Mouse (Mus musculus): ENCODE results near the gene Nktr.

Nktr gene

DNA sequence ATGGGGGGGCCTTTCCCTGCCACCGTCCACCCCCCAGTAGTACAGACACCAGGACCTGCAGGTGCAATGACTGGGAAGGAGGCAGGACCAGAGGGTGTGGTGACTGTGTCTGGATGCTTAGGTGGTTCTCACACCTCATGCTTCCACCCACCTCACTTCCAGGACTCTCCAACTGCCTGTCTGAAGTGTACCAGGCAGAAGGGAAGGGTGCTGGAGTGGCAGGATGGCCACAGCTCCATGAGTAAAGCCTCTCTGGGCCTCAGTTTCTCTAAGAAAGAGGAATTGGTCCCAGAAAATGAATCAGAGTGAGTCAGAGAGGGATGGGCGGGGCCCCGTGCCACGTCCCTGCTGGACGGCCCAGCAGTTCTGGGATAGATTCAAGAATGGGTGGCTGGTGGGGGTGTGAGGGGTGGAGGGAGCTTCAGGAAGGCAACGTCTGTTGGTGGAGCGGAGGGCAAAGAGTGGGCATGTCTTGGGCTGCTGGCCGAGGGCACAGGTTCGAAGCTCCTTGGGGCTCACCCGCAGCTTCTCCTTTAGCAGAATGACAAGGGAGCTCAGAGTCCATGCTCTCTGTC lies 42.2 kb downstream of the Nktr start:
- peak; percentile 49 to 60 for DNase-seq (ENCODE audit: low spot score in 2 of 2)

- DNase-seq (ENCODE audit: low spot score in 2 of 2), result peak; percentile 18 to 53
These were observed 42.8 kb downstream of the Nktr start for GRCm38 (mm10) chr9:121761787-121762186.

- DNase-seq (ENCODE audit: low spot score in 2 of 2), result peak in 1 of 2 experiments; percentile 21
These were observed 43.3 kb downstream of the Nktr start for GRCm38 (mm10) chr9:121762248-121762647.

GRCm38 (mm10) chr9:121762761-121763160 lies 43.8 kb downstream of the Nktr start:
- peak; percentile 18 to 57 for DNase-seq (ENCODE audit: low spot score in 2 of 2)

GRCm38 (mm10) chr9:121763716-121764115 lies 44.7 kb downstream of the Nktr start:
- peak in 1 of 2 experiments; percentile 37 for DNase-seq (ENCODE audit: low spot score in 2 of 2)

- peak in 1 of 2 experiments; percentile 17 for DNase-seq (ENCODE audit: low spot score in 2 of 2)
These were observed 46.3 kb downstream of the Nktr start for GRCm38 (mm10) chr9:121765166-121765855.

DNA sequence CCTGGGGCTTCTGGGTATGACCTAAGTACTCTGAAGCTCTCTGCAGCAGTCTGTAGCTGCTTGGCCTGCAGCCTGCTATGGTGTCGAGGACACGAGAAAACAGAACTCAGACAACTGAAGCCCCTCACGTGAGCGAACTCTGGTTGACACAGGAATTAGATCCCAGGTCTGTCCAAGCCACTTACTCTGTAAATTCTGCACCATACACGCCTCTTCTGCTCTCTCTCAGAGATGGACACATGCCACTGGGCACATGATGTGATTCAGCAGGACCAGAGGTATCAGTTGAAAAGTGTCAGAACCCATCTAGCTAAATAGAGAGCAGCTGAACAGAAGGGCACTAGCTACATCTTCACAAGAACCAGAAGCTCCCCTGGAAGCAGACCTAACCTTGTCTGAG lies 53.4 kb downstream of the Nktr start:
- no peak for DNase-seq (ENCODE audit: low spot score in 2 of 2)

DNA sequence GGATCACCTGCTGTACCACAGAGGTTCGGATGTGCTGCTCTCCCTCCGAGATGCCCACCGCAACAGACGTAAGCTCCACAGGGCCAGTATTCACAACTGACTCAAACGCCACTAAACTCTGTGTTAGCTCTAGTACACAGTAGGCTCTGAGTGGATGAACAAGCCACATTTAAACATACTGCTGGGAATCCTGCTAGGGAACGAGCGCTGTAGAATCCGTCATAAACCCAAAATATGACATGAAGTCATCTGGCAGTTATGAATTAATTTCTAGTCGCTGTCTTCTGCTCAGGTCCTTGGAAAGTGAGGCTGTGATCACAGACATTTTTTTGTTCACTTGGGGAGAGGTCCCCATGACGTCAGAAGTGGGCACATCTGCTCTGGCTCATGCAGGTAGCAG lies 57.0 kb downstream of the Nktr start:
- DNase-seq (ENCODE audit: low spot score in 2 of 2), result no peak

- DNase-seq (ENCODE audit: low spot score in 2 of 2), result no peak
These were observed 57.5 kb downstream of the Nktr start for GRCm38 (mm10) chr9:121776511-121776910.

- DNase-seq (ENCODE audit: low spot score in 2 of 2), result no peak
These were observed 58.6 kb downstream of the Nktr start, which contains the start of gene Klhl40 for GRCm38 (mm10) chr9:121777484-121778065. Gene Klhl40 (plus strand): TSS chr9:121777607.

DNA sequence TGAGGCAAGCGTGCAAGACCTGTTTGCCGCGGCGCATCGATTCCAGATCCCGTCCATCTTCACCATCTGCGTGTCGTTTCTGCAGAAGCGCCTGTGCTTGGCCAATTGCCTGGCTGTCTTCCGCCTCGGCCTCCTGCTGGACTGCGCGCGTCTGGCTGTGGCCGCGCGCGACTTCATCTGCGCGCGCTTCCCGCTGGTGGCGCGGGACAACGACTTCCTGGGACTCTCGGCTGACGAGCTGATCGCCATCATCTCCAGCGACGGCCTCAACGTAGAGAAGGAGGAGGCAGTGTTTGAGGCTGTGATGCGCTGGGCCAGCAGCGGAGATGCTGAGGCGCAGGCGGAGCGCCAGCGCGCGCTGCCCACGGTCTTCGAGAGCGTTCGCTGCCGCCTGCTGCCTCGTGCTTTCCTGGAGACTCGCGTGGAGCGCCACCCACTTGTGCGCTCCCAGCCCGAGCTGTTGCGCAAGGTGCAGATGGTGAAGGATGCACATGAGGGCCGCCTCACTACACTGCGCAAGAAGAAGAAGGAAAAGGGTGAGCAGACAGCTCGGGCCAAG lies 59.2 kb downstream of the Nktr start:
- DNase-seq (ENCODE audit: low spot score in 2 of 2), result no peak

DNA sequence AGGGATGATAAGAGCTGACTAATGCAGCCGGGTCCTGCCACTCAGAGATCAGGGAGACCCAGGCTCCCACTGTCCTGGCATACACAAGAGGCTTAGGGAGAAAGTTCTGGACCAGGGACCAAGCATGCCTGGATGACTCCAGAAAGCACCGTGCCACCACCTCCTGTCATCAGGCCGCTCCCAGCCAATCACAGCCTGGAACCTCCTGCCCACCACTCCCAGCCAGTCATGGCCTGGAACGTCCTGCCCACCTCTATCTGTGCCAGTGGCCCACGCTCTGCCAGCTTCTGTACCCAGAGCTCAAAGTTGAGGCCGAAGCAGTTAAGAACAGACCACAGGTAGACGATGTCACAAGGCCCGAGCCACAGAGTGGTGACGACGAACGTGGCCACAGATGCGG lies 65.8 kb downstream of the Nktr start:
- no peak for DNase-seq (ENCODE audit: low spot score in 2 of 2)

DNA sequence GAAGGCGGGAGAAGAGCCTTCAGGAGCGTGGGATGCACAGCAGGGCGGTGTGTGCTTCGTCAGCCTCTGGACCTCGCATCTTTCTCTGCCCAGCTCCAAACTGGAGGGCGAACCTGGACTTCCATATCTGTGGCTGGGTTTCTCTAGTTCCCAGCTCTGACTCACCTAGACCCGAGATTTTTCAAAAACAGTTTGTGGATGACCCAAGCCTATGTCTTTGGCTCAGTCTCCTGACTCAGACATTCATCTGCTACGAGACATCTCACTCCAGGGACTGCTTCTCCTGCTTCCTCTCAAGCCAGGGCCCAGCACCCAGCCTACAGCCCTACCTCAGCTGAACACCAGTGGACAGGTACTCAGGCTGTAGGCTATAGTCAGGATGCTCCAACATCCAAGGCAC lies 66.3 kb downstream of the Nktr start:
- no peak for DNase-seq (ENCODE audit: low spot score in 2 of 2)

GRCm38 (mm10) chr9:121786359-121786758 lies 67.4 kb downstream of the Nktr start:
- no peak for DNase-seq (ENCODE audit: low spot score in 2 of 2)

- peak; percentile 59 to 80 for DNase-seq (ENCODE audit: low spot score in 2 of 2)
These were observed 72.2 kb downstream of the Nktr start for GRCm38 (mm10) chr9:121791206-121791605.

DNA sequence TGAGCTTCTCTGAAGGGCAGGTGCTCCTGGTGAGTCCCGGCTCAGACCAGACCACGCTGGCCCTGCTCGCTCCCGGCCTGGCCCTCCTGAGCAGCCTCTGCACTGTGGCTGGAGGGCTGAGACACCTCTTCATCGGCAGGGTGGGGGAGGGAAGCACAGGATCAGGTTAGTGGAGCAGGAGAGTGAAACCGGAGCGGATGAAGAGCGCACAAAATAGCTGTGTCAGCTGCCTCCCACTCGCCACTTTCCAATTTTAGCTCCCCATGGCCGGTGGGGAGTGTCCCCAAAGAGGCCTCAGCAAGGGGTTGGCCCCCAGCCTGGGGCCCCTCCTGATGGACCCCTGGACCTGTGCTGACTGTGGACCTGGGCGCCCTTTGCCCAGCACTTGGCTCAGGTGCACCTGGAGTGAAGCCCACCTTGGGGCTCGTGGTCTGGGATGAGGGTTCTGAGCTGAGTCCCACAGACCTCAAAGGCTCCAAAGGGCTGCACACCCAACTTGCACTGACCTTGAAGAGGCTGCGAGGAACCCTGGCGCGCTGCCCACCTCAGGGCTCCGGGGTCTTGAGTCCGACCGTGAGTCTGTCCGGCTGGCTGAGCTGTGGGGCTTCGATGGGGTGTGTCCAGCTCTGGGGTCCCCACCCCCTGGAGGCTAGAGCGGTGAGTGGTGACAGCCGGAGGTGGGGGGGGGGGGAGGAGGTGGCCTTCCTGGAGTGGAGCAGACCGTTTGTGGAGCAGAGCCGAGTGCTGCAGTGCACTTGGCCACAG lies 73.0 kb downstream of the Nktr start, which contains the start of gene Hhatl:
Gene Hhatl, minus strand, starts transcription at position 751 of the 765 bp plus-strand sequence.
- no peak for DNase-seq (ENCODE audit: low spot score in 2 of 2)

- DNase-seq (ENCODE audit: low spot score in 2 of 2), result no peak
These were observed 76.1 kb downstream of the Nktr start for GRCm38 (mm10) chr9:121794972-121795539.

- DNase-seq (ENCODE audit: low spot score in 2 of 2), result no peak
These were observed 78.8 kb downstream of the Nktr start for GRCm38 (mm10) chr9:121797722-121798121.

- no peak for DNase-seq (ENCODE audit: low spot score in 2 of 2)
These were observed 80.0 kb downstream of the Nktr start for GRCm38 (mm10) chr9:121798887-121799520.

- no peak for DNase-seq (ENCODE audit: low spot score in 2 of 2)
These were observed 83.8 kb downstream of the Nktr start for GRCm38 (mm10) chr9:121802747-121803146.
